Mouse (Mus musculus): ENCODE results near the gene Fpr-rs3. TPM values are rescaled to one million over a fixed set of nuclear protein-coding genes. Genes with fewer than 3 reads are reported as not detected.

Gene Fpr-rs3
- not detected in 2 replicates for polyA plus RNA-seq (2014; fragmentation: Nextera tagmentation; extraction: Ambion mirVana)

GRCm38 (mm10) chr17:20624777-20625176 is at the start of gene Fpr-rs3:
TSS of gene Fpr-rs3 (minus strand) at chr17:20624877.
- no peak within 1 kb of the TSS for H3K9ac ChIP-seq (ENCODE audit: low read depth, low read length)
- no peaks in the 10 kb centered on the region for H3K36me3 ChIP-seq (ENCODE audit: control insufficient read depth, insufficient read depth, low read length)
- H3K4me1 ChIP-seq (ENCODE audit: control insufficient read depth, insufficient read depth, low read length) = no peaks in the 10 kb centered on the region
- no peak within 1 kb of the TSS for H3K4me2 ChIP-seq
- 0 out of 2 replicates have a peak, but pooled peaks cover 2% of the 10 kb centered on the region for H3K9me3 ChIP-seq (replicated peaks; ENCODE audit: control insufficient read depth, low read length)
- H3K27ac ChIP-seq (ENCODE audit: low read depth, low read length) = no peak within 1 kb of the TSS
- H3K4me3 ChIP-seq (ENCODE audit: low read depth, low read length) = no peak within 1 kb of the TSS
- no peak for ATAC-seq (replicated peaks; ENCODE audit: insufficient number of reproducible peaks, low FRiP score, low TSS enrichment)
- H3K27me3 ChIP-seq (ENCODE audit: control insufficient read depth, insufficient read depth, low read length) = no peaks in the 10 kb centered on the region

DNA sequence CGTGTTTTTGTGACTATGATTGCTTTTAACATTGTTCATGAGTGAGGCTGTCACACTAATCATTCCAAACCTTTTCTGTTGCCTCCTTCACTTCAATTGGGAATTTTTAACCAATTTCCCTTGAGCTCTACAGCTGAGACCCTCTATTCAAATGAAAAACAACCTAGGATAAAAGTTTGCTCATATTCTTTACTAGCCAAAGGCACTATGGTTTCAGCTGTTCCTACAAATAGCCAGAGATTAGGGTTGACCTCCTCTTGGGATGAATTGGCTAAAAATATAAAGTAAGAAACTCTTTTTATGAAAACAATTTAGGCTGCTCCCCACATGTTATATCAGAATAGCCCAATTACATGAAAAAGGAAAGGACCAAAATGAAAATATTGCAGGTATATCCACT is 28.4 kb downstream of the Fpr-rs3 start, which contains the start of gene Vmn2r110:
Gene Vmn2r110, minus strand, starts transcription at position 101 of the 400 bp plus-strand sequence.
- Histone ChIP-seq H3K36me3 (ENCODE audit: control insufficient read depth, insufficient read depth, low read length) (no peaks in the 10 kb centered on the region), H3K9me3 (replicated peaks; ENCODE audit: control insufficient read depth, low read length) (no peaks in the 10 kb centered on the region; the same call in 1 of the 2 replicates), H3K9ac (ENCODE audit: low read depth, low read length) (no peak within 1 kb of the TSS), H3K27ac (ENCODE audit: low read depth, low read length) (no peak within 1 kb of the TSS), H3K4me1 (ENCODE audit: control insufficient read depth, insufficient read depth, low read length) (no peaks in the 10 kb centered on the region), H3K27me3 (ENCODE audit: control insufficient read depth, insufficient read depth, low read length) (no peaks in the 10 kb centered on the region), H3K4me3 (ENCODE audit: low read depth, low read length) (no peak within 1 kb of the TSS), H3K4me2 (no peak within 1 kb of the TSS)
- 42% methylated on average over 1 of the region's 1 CpGs for WGBS (ENCODE audit: insufficient replicate concordance)
- no peak for ATAC-seq (replicated peaks; ENCODE audit: insufficient number of reproducible peaks, low FRiP score, low TSS enrichment)

Other genes with a start within 250 kb of the Fpr-rs3 start
- not detected in 2 replicates for gene Vmn1r224, start 210.7 kb downstream of the Fpr-rs3 start, polyA plus RNA-seq (2014; fragmentation: Nextera tagmentation; extraction: Ambion mirVana)
- gene Vmn2r108, start 143.5 kb downstream of the Fpr-rs3 start, polyA plus RNA-seq (2014; fragmentation: Nextera tagmentation; extraction: Ambion mirVana) = not detected in 2 replicates
- not detected in 2 replicates for gene Vmn1r225, start 126.7 kb downstream of the Fpr-rs3 start, polyA plus RNA-seq (2014; fragmentation: Nextera tagmentation; extraction: Ambion mirVana)
- not detected in 2 replicates for gene Vmn2r109, start 60.1 kb downstream of the Fpr-rs3 start, polyA plus RNA-seq (2014; fragmentation: Nextera tagmentation; extraction: Ambion mirVana)
- gene Vmn2r110, start 28.5 kb downstream of the Fpr-rs3 start, polyA plus RNA-seq (2014; fragmentation: Nextera tagmentation; extraction: Ambion mirVana) = 0.06 TPM in 1 of 2 replicates, not detected in the other
- not detected in 2 replicates for gene Vmn1r226, start 58.0 kb upstream of the Fpr-rs3 start, polyA plus RNA-seq (2014; fragmentation: Nextera tagmentation; extraction: Ambion mirVana)
- not detected in 2 replicates for gene Vmn1r227, start 105.0 kb upstream of the Fpr-rs3 start, polyA plus RNA-seq (2014; fragmentation: Nextera tagmentation; extraction: Ambion mirVana)
- gene Vmn1r228, start 161.3 kb upstream of the Fpr-rs3 start, polyA plus RNA-seq (2014; fragmentation: Nextera tagmentation; extraction: Ambion mirVana) = not detected in 2 replicates
- 0.03 TPM in 1 of 2 replicates, not detected in the other for gene Vmn1r229, start 186.7 kb upstream of the Fpr-rs3 start, polyA plus RNA-seq (2014; fragmentation: Nextera tagmentation; extraction: Ambion mirVana)
- not detected in 2 replicates for gene Vmn1r230, start 215.6 kb upstream of the Fpr-rs3 start, polyA plus RNA-seq (2014; fragmentation: Nextera tagmentation; extraction: Ambion mirVana)

Data from heart, embryonic 11.5 days (tissue).